Mouse (Mus musculus): ENCODE results near the gene Kiss1r. TPM values are rescaled to one million over a fixed set of nuclear protein-coding genes. Genes with fewer than 3 reads are reported as not detected.

The Kiss1r gene
- polyA plus RNA-seq (2014; fragmentation: Illumina TruSeq; extraction: RNeasy Lipid Tissue Mini Kit (QIAGEN cat#74804)), result not detected

DNA sequence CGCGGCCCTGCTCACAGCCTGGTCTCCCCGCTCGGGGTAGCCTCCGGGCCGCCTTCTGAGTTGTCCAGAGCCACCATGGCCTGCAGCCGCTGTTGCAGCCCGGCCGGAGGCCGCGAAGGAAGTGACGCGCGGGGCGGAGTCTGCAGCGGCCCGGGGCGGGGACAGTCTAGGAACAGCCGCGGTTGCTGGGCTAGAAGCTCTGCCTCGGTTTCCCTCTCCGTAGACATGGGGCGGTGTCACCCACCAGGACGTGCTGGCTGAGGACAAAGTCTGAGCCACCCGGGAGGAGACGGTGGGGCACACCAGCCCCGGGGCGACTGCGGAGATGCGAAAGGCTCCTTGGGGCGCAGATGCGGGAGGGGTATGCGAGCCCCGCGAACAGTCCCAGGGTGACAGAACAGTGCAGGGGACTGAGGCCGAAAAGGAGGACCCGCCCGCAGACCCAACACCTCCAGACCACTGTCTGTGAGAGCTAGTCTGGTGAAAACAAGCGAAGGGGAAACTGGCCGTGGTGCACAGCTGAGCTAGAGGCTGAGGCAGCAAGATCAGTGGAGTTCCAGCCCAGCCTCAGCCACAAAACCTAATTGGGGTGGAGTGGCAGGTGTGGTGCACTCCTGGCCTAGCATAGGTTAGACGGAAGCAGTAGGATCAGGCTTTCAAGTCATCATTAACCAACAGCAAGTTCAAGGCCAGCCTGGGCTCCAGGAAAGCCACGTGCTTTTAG is at the start of gene Kiss1r:
Gene Kiss1r, plus strand, starts transcription at position 164 of the 724 bp plus-strand sequence.

DNA sequence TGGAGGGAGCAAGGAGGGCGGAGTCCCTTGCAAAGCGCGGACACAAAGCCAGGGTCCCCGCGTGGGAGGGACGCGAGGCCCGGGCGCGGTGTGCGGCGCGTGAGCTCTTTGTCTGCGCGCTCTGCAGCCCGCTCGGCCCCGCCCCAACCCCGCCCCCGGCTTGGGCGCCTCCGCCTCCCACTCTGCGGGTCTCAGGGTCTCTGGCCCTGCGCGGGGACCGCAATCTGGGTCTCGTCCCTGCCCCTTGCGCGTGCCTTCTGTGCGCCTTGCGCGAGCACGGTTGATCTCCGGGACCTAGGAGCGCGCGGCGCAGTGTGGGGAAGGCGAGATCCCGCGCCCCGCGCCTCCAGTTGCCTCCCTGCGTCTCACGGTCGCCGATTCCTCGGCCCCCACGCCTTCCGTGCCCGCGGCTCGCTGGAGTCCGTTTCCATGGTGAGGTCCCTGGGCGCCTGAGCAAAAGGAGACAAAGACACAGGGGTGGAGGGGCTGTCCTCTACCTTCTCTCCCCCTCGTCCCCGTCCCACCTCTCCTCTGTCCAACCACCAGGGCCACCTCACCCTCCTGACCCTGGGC is 42.4 kb upstream of the Kiss1r start, which contains the start of the genes Prtn3 and Plppr3:
Gene Prtn3, plus strand, starts transcription at position 187 of the 573 bp plus-strand sequence.
Gene Plppr3, minus strand, starts transcription at position 345 of the 573 bp plus-strand sequence.

DNA sequence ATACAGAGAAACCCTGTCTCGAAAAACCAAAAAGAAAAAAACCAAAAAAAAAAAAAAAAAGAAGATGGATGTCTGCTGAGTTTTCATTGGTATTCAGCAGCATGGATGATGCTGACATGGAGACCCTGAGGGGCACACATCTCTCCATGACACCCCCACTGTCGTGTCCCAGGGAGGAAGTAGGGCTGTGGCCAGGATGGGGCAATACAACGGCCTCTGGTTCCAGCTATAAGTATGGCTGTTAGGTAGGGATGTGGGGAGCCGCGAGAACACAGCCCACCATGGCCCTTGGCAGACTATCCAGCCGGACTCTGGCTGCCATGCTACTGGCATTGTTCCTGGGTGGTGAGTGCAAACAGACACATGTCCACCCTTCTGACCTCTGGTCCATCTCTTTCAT is 30.7 kb upstream of the Kiss1r start, which contains the start of gene Elane:
Gene Elane, plus strand, starts transcription at position 194 of the 400 bp plus-strand sequence.

DNA sequence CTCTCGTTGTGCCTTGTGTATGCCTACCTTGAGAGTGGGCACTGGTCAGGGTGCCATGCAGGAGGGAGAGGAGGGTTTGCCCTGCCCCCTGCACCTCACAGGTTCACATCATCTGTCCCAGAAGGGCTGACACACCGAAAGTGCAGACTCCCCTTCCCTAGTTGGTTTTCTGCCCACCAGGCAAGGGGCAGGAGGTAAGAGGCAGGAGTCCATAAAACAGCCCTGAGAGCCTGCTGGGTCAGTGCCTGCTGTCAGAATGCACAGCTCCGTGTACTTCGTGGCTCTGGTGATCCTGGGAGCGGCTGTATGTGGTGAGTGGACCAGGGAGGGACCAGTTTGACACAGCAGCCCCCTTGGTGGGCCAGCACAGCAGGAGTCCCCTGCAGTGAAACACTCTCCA is 26.1 kb upstream of the Kiss1r start, which contains the start of gene Cfd:
Gene Cfd, plus strand, starts transcription at position 184 of the 400 bp plus-strand sequence.

DNA sequence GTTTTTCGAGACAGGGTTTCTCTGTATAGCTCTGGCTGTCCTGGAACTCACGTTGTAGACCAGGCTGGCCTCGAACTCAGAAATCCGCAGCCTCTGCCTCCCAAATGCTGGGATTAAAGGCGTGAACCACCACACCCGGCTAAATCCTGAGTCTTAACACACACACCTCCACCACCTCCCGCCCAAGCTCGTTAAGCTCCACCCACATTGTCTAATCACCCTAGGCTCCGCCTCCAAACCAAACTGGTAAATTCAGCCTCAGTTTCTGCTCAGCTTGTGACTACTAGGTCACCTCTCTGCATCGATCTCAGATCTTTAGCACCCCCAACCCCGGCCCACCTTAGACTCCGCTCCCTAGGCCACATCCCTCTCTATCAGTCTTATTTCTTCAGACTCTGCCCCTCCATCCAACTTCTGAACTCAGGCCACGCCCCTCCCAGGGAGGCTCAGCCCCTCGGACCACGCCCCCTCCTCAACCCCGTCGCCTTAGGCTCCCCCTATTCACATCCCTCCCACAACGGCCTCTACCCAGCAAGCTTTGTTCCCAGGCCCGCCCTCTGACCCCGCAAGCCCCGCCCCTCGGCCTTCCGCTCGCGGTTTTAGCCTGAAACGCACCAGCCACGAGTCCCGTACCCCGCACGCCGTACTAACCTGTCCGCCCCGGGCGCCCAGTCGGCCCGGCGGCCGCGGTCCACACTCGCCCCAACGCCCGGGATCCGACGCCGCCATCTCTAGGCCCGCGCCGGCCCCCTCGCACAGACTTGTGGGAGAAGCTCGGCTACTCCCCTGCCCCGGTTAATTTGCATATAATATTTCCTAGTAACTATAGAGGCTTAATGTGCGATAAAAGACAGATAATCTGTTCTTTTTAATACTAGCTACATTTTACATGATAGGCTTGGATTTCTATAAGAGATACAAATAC is 8.3 kb upstream of the Kiss1r start, which contains the start of gene Med16:
Gene Med16, minus strand, starts transcription at position 757 of the 925 bp plus-strand sequence.

DNA sequence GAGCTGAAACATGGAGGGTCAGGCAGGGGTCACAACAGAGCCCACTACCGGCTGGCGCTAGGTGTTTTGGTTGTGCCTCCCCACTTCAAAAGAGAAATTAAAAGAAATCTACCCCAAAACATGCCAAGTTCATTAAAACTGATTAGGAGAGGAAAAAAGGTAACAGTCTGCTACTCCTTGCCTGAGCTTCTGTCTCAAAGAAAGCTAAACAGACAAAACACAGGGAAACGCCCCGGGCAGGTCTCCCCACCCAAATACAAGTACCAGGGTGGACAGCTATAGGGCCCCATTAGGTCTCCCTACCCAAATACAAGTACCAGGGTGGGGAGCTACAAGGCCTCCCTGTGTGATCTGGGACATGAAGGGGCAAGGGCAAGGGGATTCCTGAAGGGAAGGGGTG is 6.2 kb upstream of the Kiss1r start, which contains the start of gene Gm26602:
Gene Gm26602, plus strand, starts transcription at position 301 of the 400 bp plus-strand sequence.

DNA sequence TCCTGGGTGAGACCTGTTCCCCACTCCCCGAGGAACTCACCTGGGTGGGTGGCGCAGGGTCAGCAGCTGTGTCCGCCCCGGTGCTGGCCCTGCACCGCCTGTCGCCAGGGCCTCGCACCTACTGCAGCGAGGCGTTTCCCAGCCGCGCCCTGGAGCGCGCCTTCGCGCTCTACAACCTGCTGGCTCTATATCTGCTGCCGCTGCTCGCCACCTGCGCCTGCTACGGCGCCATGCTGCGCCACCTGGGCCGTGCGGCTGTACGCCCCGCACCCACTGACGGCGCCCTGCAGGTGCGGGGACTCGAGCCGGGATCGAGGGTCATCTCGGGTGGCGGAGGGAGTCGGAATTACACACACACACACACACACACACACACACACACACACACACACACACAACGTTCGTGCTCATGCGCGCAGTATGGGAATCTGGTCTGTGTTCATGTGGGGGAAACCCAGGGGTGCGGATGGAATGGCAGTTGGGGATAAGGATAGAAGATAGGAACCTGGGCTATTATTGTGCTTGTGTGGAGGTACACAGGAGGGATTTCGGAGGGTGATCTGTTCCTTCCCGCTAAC is 4.3 kb downstream of the Kiss1r start, which contains the start of gene R3hdm4:
Gene R3hdm4, minus strand, starts transcription at position 251 of the 578 bp plus-strand sequence.

DNA sequence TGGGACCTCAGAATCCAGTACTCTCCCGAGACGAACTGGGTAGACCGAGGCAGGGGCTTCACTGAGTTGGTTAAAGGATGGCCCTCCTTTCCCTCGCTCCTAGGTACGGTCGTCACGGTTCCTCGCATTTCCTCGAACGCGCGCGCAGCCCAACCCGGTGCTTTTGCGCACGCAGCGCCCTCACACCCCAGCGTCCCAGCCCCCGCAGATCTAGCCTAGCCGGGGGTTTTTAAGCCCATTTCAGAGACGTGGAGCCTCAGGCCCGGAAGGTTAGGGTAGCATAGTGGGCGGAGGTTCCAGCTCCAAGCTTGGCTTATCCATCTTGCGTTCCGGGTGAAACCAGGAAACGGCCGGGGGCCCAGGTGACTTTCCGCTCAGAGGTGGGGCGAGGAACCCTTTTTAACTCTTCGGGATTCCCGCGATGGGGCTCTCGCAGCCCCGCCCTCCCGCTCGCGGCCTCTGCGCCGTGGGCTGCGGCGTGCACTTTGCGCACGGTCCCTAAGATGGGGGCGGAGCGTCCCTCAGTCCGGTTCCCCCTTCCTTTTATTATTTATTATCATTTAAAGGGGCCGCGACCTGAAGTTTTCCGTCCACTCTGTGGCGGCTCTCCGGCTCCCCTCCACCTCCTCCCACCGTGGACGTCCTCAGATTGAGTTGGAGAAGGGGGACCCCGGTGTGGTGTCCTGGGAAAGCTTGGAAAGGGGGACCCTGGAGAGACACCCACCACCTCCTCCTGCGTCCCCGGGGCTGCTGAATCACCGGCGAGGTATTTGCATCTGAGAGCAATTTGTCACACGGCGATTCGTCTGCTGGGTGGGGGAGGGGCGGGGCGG is 9.9 kb downstream of the Kiss1r start, which contains the start of gene Arid3a:
Gene Arid3a, plus strand, starts transcription at position 553 of the 833 bp plus-strand sequence.

DNA sequence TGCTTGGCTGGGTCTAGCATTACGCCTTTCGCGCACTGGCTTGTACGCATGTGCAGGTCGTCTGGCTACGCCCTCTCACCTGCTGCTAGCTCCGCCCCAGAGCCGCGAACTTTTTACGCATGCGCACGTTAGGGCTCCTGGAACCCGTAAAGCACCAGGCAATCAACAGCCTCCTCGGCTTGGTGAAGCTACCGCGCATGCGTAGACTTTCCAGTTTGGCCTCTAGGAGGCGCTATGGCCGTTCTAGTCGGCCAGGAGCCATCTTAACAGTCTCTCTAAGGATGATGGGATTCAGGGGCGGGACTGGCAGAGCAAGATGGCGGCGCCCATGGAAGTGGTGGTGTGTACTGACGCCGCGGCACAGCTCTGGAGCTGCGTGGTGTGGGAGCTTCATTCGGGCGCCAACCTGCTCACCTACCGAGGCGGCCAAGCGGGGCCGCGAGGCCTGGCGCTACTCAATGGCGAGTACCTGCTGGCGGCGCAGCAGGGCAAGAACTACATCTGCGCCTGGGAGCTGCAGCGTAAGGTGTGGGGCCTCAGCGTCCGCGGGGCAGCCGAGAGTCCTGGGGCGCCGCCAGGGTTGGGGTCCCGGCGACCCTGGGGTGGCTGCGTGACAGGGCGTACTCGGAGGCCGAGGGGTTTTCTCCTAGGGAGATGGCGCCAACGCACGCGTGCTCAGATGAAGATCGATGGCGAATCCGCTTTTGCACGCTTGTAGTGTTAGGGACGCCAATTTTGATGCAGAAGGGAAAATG is 43.3 kb downstream of the Kiss1r start, which contains the start of gene Wdr18:
Gene Wdr18, plus strand, starts transcription at position 306 of the 755 bp plus-strand sequence.

DNA sequence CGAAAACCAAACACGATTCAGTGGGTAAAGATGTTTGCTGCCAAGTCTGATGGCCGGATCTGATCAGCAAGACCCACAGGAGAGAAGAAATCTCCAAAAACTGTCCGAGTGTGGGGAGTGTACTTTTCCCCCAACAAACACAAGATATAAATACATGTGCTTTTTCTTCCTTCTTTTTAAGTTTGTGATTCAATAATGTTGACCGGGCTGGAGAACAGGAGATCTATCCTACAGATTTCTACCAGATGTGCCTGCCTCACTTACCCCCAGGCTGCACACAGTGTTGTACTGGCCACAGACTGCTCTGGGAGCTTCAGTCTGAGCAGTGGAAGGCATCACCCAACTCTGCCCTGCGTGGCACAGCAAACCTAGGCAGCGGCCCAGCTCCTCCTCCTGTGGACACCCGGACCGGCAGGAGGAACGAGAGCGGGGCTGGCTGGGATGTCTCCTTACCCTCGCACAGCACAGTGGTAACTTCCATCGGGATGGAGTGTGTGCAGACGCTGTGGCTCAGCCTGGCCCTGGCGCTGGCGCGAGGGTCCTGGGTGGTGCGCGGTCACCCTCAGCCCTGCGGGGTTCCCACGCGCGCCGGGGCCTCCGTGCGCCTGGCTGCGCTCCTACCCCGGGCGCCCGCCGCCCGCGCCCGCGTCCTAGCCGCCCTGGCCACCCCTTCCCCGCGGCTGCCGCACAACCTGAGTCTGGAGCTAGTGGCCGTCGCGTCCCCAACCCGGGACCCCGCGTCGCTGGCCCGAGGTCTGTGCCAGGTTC is 53.8 kb downstream of the Kiss1r start, which contains the start of gene Grin3b:
Gene Grin3b, plus strand, starts transcription at position 301 of the 768 bp plus-strand sequence.

Other genes starting within 250 kb of the Kiss1r start
- gene Tpgs1, start 247.6 kb upstream of the Kiss1r start, polyA plus RNA-seq (2014; fragmentation: Illumina TruSeq; extraction: RNeasy Lipid Tissue Mini Kit (QIAGEN cat#74804)), result not detected
- gene Cdc34, start 234.8 kb upstream of the Kiss1r start, polyA plus RNA-seq (2014; fragmentation: Illumina TruSeq; extraction: RNeasy Lipid Tissue Mini Kit (QIAGEN cat#74804)), result not detected
- gene Gzmm, start 228.0 kb upstream of the Kiss1r start, polyA plus RNA-seq (2014; fragmentation: Illumina TruSeq; extraction: RNeasy Lipid Tissue Mini Kit (QIAGEN cat#74804)), result not detected
- 239 TPM for gene Bsg, start 212.5 kb upstream of the Kiss1r start, polyA plus RNA-seq (2014; fragmentation: Illumina TruSeq; extraction: RNeasy Lipid Tissue Mini Kit (QIAGEN cat#74804))
- 0.20 TPM for gene Hcn2, start 200.3 kb upstream of the Kiss1r start, polyA plus RNA-seq (2014; fragmentation: Illumina TruSeq; extraction: RNeasy Lipid Tissue Mini Kit (QIAGEN cat#74804))
- gene Polrmt, start 170.4 kb upstream of the Kiss1r start, polyA plus RNA-seq (2014; fragmentation: Illumina TruSeq; extraction: RNeasy Lipid Tissue Mini Kit (QIAGEN cat#74804)), result not detected
- not detected for gene Fgf22, start 161.9 kb upstream of the Kiss1r start, polyA plus RNA-seq (2014; fragmentation: Illumina TruSeq; extraction: RNeasy Lipid Tissue Mini Kit (QIAGEN cat#74804))
- gene Rnf126, start 150.0 kb upstream of the Kiss1r start, polyA plus RNA-seq (2014; fragmentation: Illumina TruSeq; extraction: RNeasy Lipid Tissue Mini Kit (QIAGEN cat#74804)), result 0.29 TPM
- gene Fstl3, start 139.7 kb upstream of the Kiss1r start, polyA plus RNA-seq (2014; fragmentation: Illumina TruSeq; extraction: RNeasy Lipid Tissue Mini Kit (QIAGEN cat#74804)), result 1.2 TPM
- gene Prss57, start 126.0 kb upstream of the Kiss1r start, polyA plus RNA-seq (2014; fragmentation: Illumina TruSeq; extraction: RNeasy Lipid Tissue Mini Kit (QIAGEN cat#74804)), result not detected
- 0.77 TPM for gene Palm, start 123.4 kb upstream of the Kiss1r start, polyA plus RNA-seq (2014; fragmentation: Illumina TruSeq; extraction: RNeasy Lipid Tissue Mini Kit (QIAGEN cat#74804))
- not detected for gene Misp, start 96.0 kb upstream of the Kiss1r start, polyA plus RNA-seq (2014; fragmentation: Illumina TruSeq; extraction: RNeasy Lipid Tissue Mini Kit (QIAGEN cat#74804))
- 114 TPM for gene Ptbp1, start 62.5 kb upstream of the Kiss1r start, polyA plus RNA-seq (2014; fragmentation: Illumina TruSeq; extraction: RNeasy Lipid Tissue Mini Kit (QIAGEN cat#74804))
- gene Prtn3, start 42.5 kb upstream of the Kiss1r start, polyA plus RNA-seq (2014; fragmentation: Illumina TruSeq; extraction: RNeasy Lipid Tissue Mini Kit (QIAGEN cat#74804)), result not detected
- not detected for gene Plppr3, start 42.3 kb upstream of the Kiss1r start, polyA plus RNA-seq (2014; fragmentation: Illumina TruSeq; extraction: RNeasy Lipid Tissue Mini Kit (QIAGEN cat#74804))
- not detected for gene Elane, start 30.7 kb upstream of the Kiss1r start, polyA plus RNA-seq (2014; fragmentation: Illumina TruSeq; extraction: RNeasy Lipid Tissue Mini Kit (QIAGEN cat#74804))
- gene Cfd, start 26.1 kb upstream of the Kiss1r start, polyA plus RNA-seq (2014; fragmentation: Illumina TruSeq; extraction: RNeasy Lipid Tissue Mini Kit (QIAGEN cat#74804)), result 1.5 TPM
- 0.37 TPM for gene Med16, start 8.0 kb upstream of the Kiss1r start, polyA plus RNA-seq (2014; fragmentation: Illumina TruSeq; extraction: RNeasy Lipid Tissue Mini Kit (QIAGEN cat#74804))
- not detected for gene Gm26602, start 6.1 kb upstream of the Kiss1r start, polyA plus RNA-seq (2014; fragmentation: Illumina TruSeq; extraction: RNeasy Lipid Tissue Mini Kit (QIAGEN cat#74804))
- 8.0 TPM for gene R3hdm4, start 4.2 kb downstream of the Kiss1r start, polyA plus RNA-seq (2014; fragmentation: Illumina TruSeq; extraction: RNeasy Lipid Tissue Mini Kit (QIAGEN cat#74804))
- 3.3 TPM for gene Arid3a, start 10.1 kb downstream of the Kiss1r start, polyA plus RNA-seq (2014; fragmentation: Illumina TruSeq; extraction: RNeasy Lipid Tissue Mini Kit (QIAGEN cat#74804))
- 1.2 TPM for gene Wdr18, start 43.2 kb downstream of the Kiss1r start, polyA plus RNA-seq (2014; fragmentation: Illumina TruSeq; extraction: RNeasy Lipid Tissue Mini Kit (QIAGEN cat#74804))
- gene Grin3b, start 53.7 kb downstream of the Kiss1r start, polyA plus RNA-seq (2014; fragmentation: Illumina TruSeq; extraction: RNeasy Lipid Tissue Mini Kit (QIAGEN cat#74804)), result not detected
- not detected for gene Tmem259, start 67.4 kb downstream of the Kiss1r start, polyA plus RNA-seq (2014; fragmentation: Illumina TruSeq; extraction: RNeasy Lipid Tissue Mini Kit (QIAGEN cat#74804))
- gene Cnn2, start 71.6 kb downstream of the Kiss1r start, polyA plus RNA-seq (2014; fragmentation: Illumina TruSeq; extraction: RNeasy Lipid Tissue Mini Kit (QIAGEN cat#74804)), result 10.0 TPM
- 0.14 TPM for gene Abca7, start 79.5 kb downstream of the Kiss1r start, polyA plus RNA-seq (2014; fragmentation: Illumina TruSeq; extraction: RNeasy Lipid Tissue Mini Kit (QIAGEN cat#74804))
- not detected for gene Arhgap45, start 99.7 kb downstream of the Kiss1r start, polyA plus RNA-seq (2014; fragmentation: Illumina TruSeq; extraction: RNeasy Lipid Tissue Mini Kit (QIAGEN cat#74804))
- 0.51 TPM for gene Polr2e, start 122.8 kb downstream of the Kiss1r start, polyA plus RNA-seq (2014; fragmentation: Illumina TruSeq; extraction: RNeasy Lipid Tissue Mini Kit (QIAGEN cat#74804))
- 21.6 TPM for gene Gpx4, start 130.2 kb downstream of the Kiss1r start, polyA plus RNA-seq (2014; fragmentation: Illumina TruSeq; extraction: RNeasy Lipid Tissue Mini Kit (QIAGEN cat#74804))
- 0.29 TPM for gene Sbno2, start 188.6 kb downstream of the Kiss1r start, polyA plus RNA-seq (2014; fragmentation: Illumina TruSeq; extraction: RNeasy Lipid Tissue Mini Kit (QIAGEN cat#74804))
- 4.8 TPM for gene Stk11, start 198.8 kb downstream of the Kiss1r start, polyA plus RNA-seq (2014; fragmentation: Illumina TruSeq; extraction: RNeasy Lipid Tissue Mini Kit (QIAGEN cat#74804))
- gene Atp5d, start 221.7 kb downstream of the Kiss1r start, polyA plus RNA-seq (2014; fragmentation: Illumina TruSeq; extraction: RNeasy Lipid Tissue Mini Kit (QIAGEN cat#74804)), result 0.34 TPM
- not detected for gene Cbarp, start 223.9 kb downstream of the Kiss1r start, polyA plus RNA-seq (2014; fragmentation: Illumina TruSeq; extraction: RNeasy Lipid Tissue Mini Kit (QIAGEN cat#74804))
- 10.3 TPM for gene Midn, start 231.3 kb downstream of the Kiss1r start, polyA plus RNA-seq (2014; fragmentation: Illumina TruSeq; extraction: RNeasy Lipid Tissue Mini Kit (QIAGEN cat#74804))
- 34.8 TPM for gene Cirbp, start 249.0 kb downstream of the Kiss1r start, polyA plus RNA-seq (2014; fragmentation: Illumina TruSeq; extraction: RNeasy Lipid Tissue Mini Kit (QIAGEN cat#74804))